Mouse (Mus musculus): Measurements from ENCODE around the gene Isyna1. TPM values are rescaled to one million over a fixed set of nuclear protein-coding genes. Genes with fewer than 3 reads are reported as not detected.
"Not testable (repeated sequence)": the region's sequence is repeated elsewhere in the genome, so short reads cannot be mapped to it uniquely, and the experiment has no call there.

Gene Isyna1
- polyA plus RNA-seq, 1 experiment from 2014 or later = 37.4 TPM

DNA sequence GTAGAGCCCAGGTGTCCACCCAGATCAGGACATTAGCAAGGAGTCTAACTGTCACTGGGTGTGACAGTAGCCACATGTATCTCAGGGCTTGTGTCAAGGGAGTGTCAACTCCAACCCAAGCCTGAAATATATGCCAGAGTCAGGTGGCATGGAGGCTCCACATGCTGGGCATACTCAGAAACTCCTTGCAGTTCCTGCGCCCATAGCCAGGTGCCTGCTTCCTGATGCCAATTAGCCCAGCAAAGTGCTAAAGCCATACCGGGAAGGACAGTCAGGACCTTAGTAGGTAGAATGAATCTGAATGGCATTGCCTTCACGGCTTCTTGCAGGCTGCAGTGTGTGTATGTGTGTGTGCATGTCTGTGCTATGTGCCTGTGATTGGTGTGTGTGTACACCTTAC is 17.0 kb upstream of the Isyna1 start:
- Histone ChIP-seq H3K27ac (replicated peaks) (no peak overlapping the region), H3K4me2 (replicated peaks; ENCODE audit: low read depth) (no peak overlapping the region), H3K9ac (ENCODE audit: low read length) (no peak overlapping the region), H3K4me3 (ENCODE audit: low read depth, low read length) (no peak overlapping the region), H3K9me3 (ENCODE audit: control insufficient read depth, low read length) (no peaks in the 10 kb centered on the region), H3K27me3 (ENCODE audit: control insufficient read depth, insufficient read depth, low read length) (no peaks in the 10 kb centered on the region), H3K36me3 (ENCODE audit: control insufficient read depth, insufficient read depth, low read length) (peaks cover 9% of the 10 kb centered on the region; the same call in 1 of the 2 replicates), H3K4me1 (replicated peaks; ENCODE audit: control insufficient read depth, insufficient read depth) (no peaks in the 10 kb centered on the region)
- WGBS = 91% methylated on average over 3 of the region's 3 CpGs
- DNase-seq (ENCODE audit: low spot score) (no peak), ATAC-seq (ENCODE audit: low FRiP score, low TSS enrichment) (no peak)
- no peak for TF ChIP-seq EP300 (optimal IDR thresholded peaks at IDR 0.05)
- TF ChIP-seq CTCF (IDR thresholded peaks at IDR 0.05; ENCODE audit: low read depth) = no peak

DNA sequence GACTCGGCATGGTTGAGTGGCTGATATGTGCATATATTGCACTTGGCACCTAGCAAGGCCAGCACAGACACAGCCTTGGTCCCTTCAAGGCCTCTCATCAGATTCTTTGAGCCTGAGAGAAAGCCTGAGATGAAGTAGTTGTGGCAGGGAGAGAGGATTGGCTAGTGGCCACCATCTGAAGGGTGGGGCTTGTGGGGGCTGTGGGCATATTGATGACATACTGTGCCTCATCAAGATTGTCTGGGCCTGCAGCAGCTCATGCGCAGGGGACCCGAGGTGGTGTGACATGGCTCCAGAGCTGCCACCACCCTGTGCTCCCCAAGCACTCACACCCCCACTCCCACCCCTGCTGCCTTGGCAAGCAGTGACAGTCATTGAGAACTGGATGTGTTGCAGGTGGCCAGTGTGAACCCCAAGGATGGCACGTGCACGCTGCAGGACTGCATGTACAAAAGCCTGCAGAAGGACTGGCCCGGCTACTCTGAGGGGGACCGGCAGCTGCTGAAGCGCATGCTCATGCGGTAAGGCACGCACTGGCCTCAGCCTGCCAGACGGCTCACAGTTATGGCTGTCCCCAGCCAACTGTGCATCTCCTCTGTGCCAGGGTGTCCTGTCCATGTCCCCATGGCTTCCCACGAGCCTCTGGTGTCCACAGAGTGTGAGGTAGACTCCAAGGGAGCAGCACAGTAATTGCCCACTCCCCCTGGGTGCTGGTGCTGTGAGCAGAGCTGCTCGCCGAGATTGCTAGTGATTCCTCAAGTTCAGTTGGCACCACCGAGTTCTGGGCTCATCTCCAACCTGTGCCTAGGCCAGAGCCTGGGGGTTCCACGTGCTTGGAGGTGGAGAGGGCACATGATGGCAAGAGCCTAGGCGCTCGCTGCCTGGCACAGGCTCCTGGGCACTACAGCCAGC is 10.4 kb upstream of the Isyna1 start:
- no peak overlapping the region for H3K9ac ChIP-seq (ENCODE audit: low read length)
- no peaks in the 10 kb centered on the region for H3K27me3 ChIP-seq (ENCODE audit: control insufficient read depth, insufficient read depth, low read length)
- 91% methylated on average over 18 of the region's 18 CpGs for WGBS
- H3K27ac ChIP-seq (replicated peaks) = no peak overlapping the region
- TF ChIP-seq CTCF (IDR thresholded peaks at IDR 0.05; ENCODE audit: low read depth) = no peak
- no peak for TF ChIP-seq EP300 (optimal IDR thresholded peaks at IDR 0.05)
- no peak overlapping the region for H3K4me3 ChIP-seq (ENCODE audit: low read depth, low read length)
- no peak for DNase-seq (ENCODE audit: low spot score)
- H3K9me3 ChIP-seq (ENCODE audit: control insufficient read depth, low read length) = no peaks in the 10 kb centered on the region
- H3K36me3 ChIP-seq (ENCODE audit: control insufficient read depth, insufficient read depth, low read length) = peaks cover 22% of the 10 kb centered on the region
- no peak overlapping the region for H3K4me2 ChIP-seq (replicated peaks; ENCODE audit: low read depth)
- no peak for ATAC-seq (ENCODE audit: low FRiP score, low TSS enrichment)
- H3K4me1 ChIP-seq (replicated peaks; ENCODE audit: control insufficient read depth, insufficient read depth) = no peaks in the 10 kb centered on the region

DNA sequence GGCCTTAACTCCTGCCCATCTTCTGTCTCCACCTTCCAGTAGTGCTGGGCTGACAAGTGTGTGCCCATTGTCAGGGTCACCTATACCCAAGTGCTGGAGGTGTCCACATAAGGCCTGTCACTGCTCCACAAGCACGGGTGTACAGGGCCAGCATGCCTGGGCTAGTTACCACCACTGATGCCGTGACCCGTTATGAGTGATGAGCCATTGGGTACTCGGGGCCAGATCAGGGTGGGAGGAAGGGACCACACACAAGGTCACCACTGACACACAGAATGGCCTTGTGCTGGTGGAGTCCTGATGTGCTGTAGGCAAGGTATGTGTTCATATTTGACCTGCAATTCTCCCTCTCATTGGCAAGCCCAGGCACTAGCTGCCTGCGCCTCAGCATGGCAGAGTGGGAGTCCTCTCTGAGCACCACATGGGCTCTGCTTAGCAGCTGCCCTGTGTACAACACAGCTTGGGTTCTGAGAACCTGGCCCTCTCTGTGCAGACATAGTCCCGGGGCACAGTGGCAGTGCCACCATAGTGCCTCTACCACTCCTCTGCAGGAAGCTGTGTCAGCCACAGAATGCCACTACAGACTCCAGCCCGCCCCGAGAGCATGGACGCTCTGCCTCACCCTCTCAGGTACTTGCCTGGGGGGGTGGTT is 9.4 kb upstream of the Isyna1 start:
- peaks cover 22% of the 10 kb centered on the region for H3K36me3 ChIP-seq (ENCODE audit: control insufficient read depth, insufficient read depth, low read length)
- no peak overlapping the region for H3K27ac ChIP-seq (replicated peaks)
- H3K9me3 ChIP-seq (ENCODE audit: control insufficient read depth, low read length) = no peaks in the 10 kb centered on the region
- WGBS = 78% methylated on average over 9 of the region's 9 CpGs
- no peak overlapping the region for H3K9ac ChIP-seq (ENCODE audit: low read length)
- H3K4me2 ChIP-seq (replicated peaks; ENCODE audit: low read depth) = no peak overlapping the region
- TF ChIP-seq CTCF (IDR thresholded peaks at IDR 0.05; ENCODE audit: low read depth) (no peak), EP300 (optimal IDR thresholded peaks at IDR 0.05) (no peak)
- no peak for DNase-seq (ENCODE audit: low spot score)
- H3K27me3 ChIP-seq (ENCODE audit: control insufficient read depth, insufficient read depth, low read length) = no peaks in the 10 kb centered on the region
- no peak overlapping the region for H3K4me3 ChIP-seq (ENCODE audit: low read depth, low read length)
- no peaks in the 10 kb centered on the region for H3K4me1 ChIP-seq (replicated peaks; ENCODE audit: control insufficient read depth, insufficient read depth)
- 0 out of 2 replicates have a peak, but pooled peaks have one; percentile 3 for ATAC-seq (ENCODE audit: low FRiP score, low TSS enrichment)

DNA sequence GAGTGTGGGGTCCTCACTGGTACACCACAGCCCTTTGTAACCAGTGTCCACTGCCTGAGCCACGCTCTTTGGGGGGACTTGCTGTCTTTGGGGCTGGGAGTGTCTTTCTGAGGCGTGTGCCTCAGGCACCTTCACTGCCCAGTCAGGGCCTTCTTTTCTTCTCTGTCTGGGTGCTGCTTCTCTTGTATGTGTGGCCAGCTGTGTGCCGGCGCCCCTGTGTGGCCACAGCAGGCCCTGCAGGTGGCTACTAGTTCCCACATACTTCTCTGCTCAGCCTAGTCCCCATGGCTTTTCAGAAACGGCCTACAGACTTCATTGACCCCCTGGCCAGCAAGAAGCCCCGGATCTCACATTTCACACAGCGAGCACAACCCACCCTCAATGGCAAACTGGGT is 8.9 kb upstream of the Isyna1 start:
- no peaks in the 10 kb centered on the region for H3K27me3 ChIP-seq (ENCODE audit: control insufficient read depth, insufficient read depth, low read length)
- H3K4me3 ChIP-seq (ENCODE audit: low read depth, low read length) = no peak overlapping the region
- no peak overlapping the region for H3K27ac ChIP-seq (replicated peaks)
- DNase-seq (ENCODE audit: low spot score) = peak; percentile 67
- no peaks in the 10 kb centered on the region for H3K4me1 ChIP-seq (replicated peaks; ENCODE audit: control insufficient read depth, insufficient read depth)
- peaks cover 20% of the 10 kb centered on the region for H3K36me3 ChIP-seq (ENCODE audit: control insufficient read depth, insufficient read depth, low read length)
- ATAC-seq (ENCODE audit: low FRiP score, low TSS enrichment) = peak; percentile 67
- no peaks in the 10 kb centered on the region for H3K9me3 ChIP-seq (ENCODE audit: control insufficient read depth, low read length)
- H3K9ac ChIP-seq (ENCODE audit: low read length) = no peak overlapping the region
- peak; percentile 87 for TF ChIP-seq CTCF (IDR thresholded peaks at IDR 0.05; ENCODE audit: low read depth)
- TF ChIP-seq EP300 (optimal IDR thresholded peaks at IDR 0.05) = no peak
- 37% methylated on average over 7 of the region's 7 CpGs for WGBS
- H3K4me2 ChIP-seq (replicated peaks; ENCODE audit: low read depth) = no peak overlapping the region

DNA sequence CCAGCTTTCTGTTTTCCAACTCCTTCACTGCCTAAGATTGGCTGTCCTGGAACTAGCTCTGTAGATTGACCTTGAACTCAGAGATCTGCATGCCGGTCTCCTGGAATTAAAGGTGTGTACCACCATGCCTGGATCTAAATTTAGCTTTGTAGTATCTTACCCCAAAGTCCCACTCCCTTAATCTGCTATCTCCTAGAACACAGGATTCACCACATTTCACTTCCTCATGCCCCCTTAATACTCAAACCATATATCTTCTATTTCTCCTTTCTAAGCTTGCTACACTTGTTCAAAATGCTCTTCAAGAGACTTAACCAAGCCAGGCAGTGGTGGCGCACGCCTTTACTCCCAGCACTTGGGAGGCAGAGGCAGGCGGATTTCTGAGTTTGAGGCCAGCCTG is 6.2 kb upstream of the Isyna1 start:
- not testable (repeated sequence) for H3K4me2 ChIP-seq (replicated peaks; ENCODE audit: low read depth); H3K27me3 ChIP-seq (ENCODE audit: control insufficient read depth, insufficient read depth, low read length); ATAC-seq (ENCODE audit: low FRiP score, low TSS enrichment); H3K27ac ChIP-seq (replicated peaks); H3K4me3 ChIP-seq (ENCODE audit: low read depth, low read length); DNase-seq (ENCODE audit: low spot score); H3K9ac ChIP-seq (ENCODE audit: low read length); H3K4me1 ChIP-seq (replicated peaks; ENCODE audit: control insufficient read depth, insufficient read depth); H3K9me3 ChIP-seq (ENCODE audit: control insufficient read depth, low read length)
- peaks cover 27% of the 10 kb centered on the region for H3K36me3 ChIP-seq (ENCODE audit: control insufficient read depth, insufficient read depth, low read length)
- WGBS = 96% methylated on average over 4 of the region's 4 CpGs

DNA sequence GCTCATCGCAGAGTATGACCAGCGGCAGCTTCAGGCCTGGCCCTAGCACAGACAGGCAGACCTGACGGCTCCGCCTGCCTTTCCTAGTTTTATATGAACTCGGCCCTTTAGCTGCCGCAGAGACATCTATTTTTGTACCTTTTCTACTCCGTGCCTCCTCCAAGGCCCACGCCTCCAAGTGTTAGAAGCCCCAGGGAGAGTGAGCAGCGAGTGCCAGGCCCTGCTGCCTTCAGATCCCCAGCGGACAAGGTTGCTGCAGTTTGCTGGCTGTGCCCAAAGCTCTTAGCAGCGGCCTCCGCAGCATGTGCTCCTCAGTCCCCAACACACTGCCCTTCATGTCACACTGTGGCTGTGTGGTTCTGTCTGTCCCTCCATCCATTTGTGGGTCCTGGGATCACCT is 2.6 kb upstream of the Isyna1 start:
- H3K27ac ChIP-seq (replicated peaks) = no peak overlapping the region
- TF ChIP-seq CTCF (IDR thresholded peaks at IDR 0.05; ENCODE audit: low read depth) (no peak), EP300 (optimal IDR thresholded peaks at IDR 0.05) (no peak)
- no peak overlapping the region for H3K4me3 ChIP-seq (ENCODE audit: low read depth, low read length)
- no peaks in the 10 kb centered on the region for H3K27me3 ChIP-seq (ENCODE audit: control insufficient read depth, insufficient read depth, low read length)
- 76% methylated on average over 12 of the region's 12 CpGs for WGBS
- H3K9me3 ChIP-seq (ENCODE audit: control insufficient read depth, low read length) = no peaks in the 10 kb centered on the region
- H3K36me3 ChIP-seq (ENCODE audit: control insufficient read depth, insufficient read depth, low read length) = peaks cover 15% of the 10 kb centered on the region; the same call in 1 of the 2 replicates
- no peak overlapping the region for H3K9ac ChIP-seq (ENCODE audit: low read length)
- no peak for DNase-seq (ENCODE audit: low spot score)
- no peaks in the 10 kb centered on the region for H3K4me1 ChIP-seq (replicated peaks; ENCODE audit: control insufficient read depth, insufficient read depth)
- ATAC-seq (ENCODE audit: low FRiP score, low TSS enrichment) = no peak
- no peak overlapping the region for H3K4me2 ChIP-seq (replicated peaks; ENCODE audit: low read depth)
